Mouse (Mus musculus) cortical plate, adult 2 months (tissue): ENCODE measurements around the gene Kctd11.

Experiments used
- CTCF ChIP-seq: fragments of 200-500 bp; IDR thresholded peaks from 2 replicates; pipeline ENCODE4 v1.5.1; 2011; ENCODE audit warnings: mild to moderate bottlenecking, control low read depth, low read length; ENCODE audit not compliant: insufficient read depth; ENCODE audit errors: extremely low read depth
- POLR2A ChIP-seq: fragments of 200-500 bp; IDR thresholded peaks from 2 replicates; pipeline ENCODE4 v1.6.1; 2011; ENCODE audit warnings: mild to moderate bottlenecking, low read length, control low read depth; ENCODE audit not compliant: insufficient read depth; ENCODE audit errors: extremely low read depth

- TF ChIP-seq POLR2A (no peak), CTCF (no peak)
Observed at GRCm38 (mm10) chr11:69835966-69836335, 45.3 kb downstream of the Kctd11 start.
